Mouse (Mus musculus): ENCODE data around the gene Borcs6.

Borcs6 gene

GRCm38 (mm10) chr11:69103531-69104435, 44.3 kb downstream of the Borcs6 start:
- no peak for DNase-seq

GRCm38 (mm10) chr11:69104487-69104886, 45.0 kb downstream of the Borcs6 start:
- DNase-seq: no peak

DNA sequence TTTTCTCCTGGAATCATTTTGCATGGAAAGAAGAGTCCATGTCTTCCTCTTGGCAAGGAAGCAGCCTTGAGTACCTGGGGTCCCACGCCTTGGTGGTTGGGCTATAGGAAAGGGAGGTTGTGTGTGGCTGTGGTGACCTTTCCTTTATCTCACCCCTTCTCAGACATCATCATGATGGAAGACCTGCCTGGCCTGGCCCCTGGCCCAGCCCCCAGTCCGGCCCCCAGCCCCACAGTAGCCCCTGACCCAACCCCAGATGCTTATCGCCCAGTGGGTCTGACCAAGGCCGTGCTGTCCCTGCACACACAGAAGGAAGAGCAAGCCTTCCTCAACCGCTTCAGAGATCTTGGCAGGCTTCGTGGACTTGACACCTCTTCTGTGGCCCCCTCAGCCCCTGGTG, 45.7 kb downstream of the Borcs6 start:
- no peak for DNase-seq

DNA sequence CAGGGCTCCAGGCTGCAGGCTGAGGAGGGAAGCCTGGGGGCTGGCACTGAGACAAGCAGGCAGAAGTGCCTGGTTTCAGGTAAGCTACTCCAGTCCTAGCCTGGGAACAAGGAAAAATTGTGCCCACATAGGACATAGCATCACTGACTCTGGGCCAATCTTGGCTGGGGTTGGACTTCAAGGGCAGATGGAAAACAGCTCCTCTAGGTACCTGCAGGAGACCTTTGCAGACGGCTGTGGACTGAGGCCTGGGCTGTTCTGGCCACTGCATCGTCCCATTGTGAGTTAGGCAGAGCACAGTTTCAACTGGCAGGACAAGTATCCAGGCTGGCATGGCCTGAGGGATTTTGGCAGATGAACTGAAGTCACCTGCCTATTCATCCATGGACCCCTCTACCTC, 46.3 kb downstream of the Borcs6 start:
- DNase-seq: no peak

- no peak for DNase-seq
Measured at GRCm38 (mm10) chr11:69106299-69106698, 46.8 kb downstream of the Borcs6 start.

DNA sequence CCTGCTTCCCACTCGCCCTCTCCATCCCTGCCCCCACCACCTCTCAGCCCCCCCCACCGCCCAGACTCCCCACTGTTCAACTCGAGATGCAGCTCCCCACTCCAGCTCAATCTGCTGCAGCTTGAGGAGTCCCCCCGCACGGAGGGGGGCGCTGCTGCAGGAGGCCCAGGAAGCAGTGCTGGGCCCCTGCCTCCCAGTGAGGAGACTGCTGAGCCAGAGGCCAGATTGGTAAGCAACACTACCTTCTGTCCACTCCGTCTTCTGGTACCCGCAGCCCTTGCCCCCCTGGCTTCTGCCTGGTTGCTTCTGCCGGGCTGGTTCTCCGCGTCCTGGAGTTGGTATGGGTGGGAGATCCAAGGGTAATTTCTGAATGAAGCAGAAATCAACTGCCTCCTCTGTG, 47.3 kb downstream of the Borcs6 start:
- DNase-seq: no peak

- no peak for DNase-seq
Measured at GRCm38 (mm10) chr11:69107676-69108075, 48.2 kb downstream of the Borcs6 start.

- DNase-seq: no peak
Measured at GRCm38 (mm10) chr11:69108223-69108622, 48.7 kb downstream of the Borcs6 start.

GRCm38 (mm10) chr11:69109032-69109900, 49.7 kb downstream of the Borcs6 start:
- peak; percentile 10 for DNase-seq

GRCm38 (mm10) chr11:69110319-69111046, 51.0 kb downstream of the Borcs6 start:
- DNase-seq: peak; percentile 93

Measured in kidney, postnatal 14 days (tissue).